Mouse (Mus musculus) stomach, postnatal 0 days (tissue): Measurements from ENCODE around the gene Rcc1.

Experiments
- CTCF ChIP-seq: IDR thresholded peaks from 2 replicates; pipeline ENCODE4 v1.5.1; 2016; ENCODE audit warnings: antibody characterized with exemption, low read depth, mild to moderate bottlenecking, moderate library complexity
- EP300 ChIP-seq: optimal IDR thresholded peaks from 2 replicates; pipeline ENCODE3; 2016; ENCODE audit warnings: antibody characterized with exemption

DNA sequence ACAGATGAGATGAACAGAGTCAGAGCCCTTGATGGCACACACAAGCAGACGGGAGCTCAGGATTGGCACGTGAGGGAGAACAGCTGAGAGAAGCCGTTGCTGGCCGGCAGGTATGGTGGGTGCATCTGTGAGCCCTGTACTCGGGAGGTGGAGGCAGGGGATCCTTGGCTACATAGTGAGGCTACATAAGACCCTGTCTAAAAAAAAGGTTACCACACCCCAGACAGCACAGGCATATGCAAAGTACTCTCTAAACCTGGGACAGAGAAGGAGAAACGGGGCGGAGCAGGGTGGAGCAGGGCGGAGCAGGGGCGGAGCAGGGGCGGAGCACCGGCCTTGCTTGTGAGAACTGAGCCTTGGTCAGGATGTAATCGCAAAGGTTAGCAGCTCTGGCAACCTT, 2.8 kb upstream of the Rcc1 start:
- no peak for TF ChIP-seq CTCF
- TF ChIP-seq EP300 = no peak
